Mouse (Mus musculus): Measurements from ENCODE around the gene Akr1d1.

Akr1d1 gene

GRCm38 (mm10) chr6:37529940-37530339 lies at the start of gene Akr1d1:
TSS of gene Akr1d1 (plus strand) at chr6:37530173.
- DNase-seq: no peak

GRCm38 (mm10) chr6:37481147-37481546 lies 48.8 kb upstream of the Akr1d1 start:
- DNase-seq: no peak

- DNase-seq: no peak
Observed at GRCm38 (mm10) chr6:37483262-37483661, 46.7 kb upstream of the Akr1d1 start.

- DNase-seq: no peak
Observed at GRCm38 (mm10) chr6:37484588-37485070, 45.3 kb upstream of the Akr1d1 start.

- no peak for DNase-seq
Observed at GRCm38 (mm10) chr6:37486502-37486901, 43.5 kb upstream of the Akr1d1 start.

GRCm38 (mm10) chr6:37492241-37492640 lies 37.7 kb upstream of the Akr1d1 start:
- no peak for DNase-seq

GRCm38 (mm10) chr6:37494957-37495356 lies 35.0 kb upstream of the Akr1d1 start:
- no peak for DNase-seq

- no peak for DNase-seq
Observed at GRCm38 (mm10) chr6:37496866-37497265, 33.1 kb upstream of the Akr1d1 start.

- DNase-seq: no peak
Observed at GRCm38 (mm10) chr6:37505588-37505987, 24.4 kb upstream of the Akr1d1 start.

GRCm38 (mm10) chr6:37506909-37507515 lies 23.0 kb upstream of the Akr1d1 start:
- no peak for DNase-seq

GRCm38 (mm10) chr6:37510786-37511185 lies 19.2 kb upstream of the Akr1d1 start:
- DNase-seq: no peak

GRCm38 (mm10) chr6:37520631-37521375 lies 9.2 kb upstream of the Akr1d1 start:
- DNase-seq: peak; percentile 66

GRCm38 (mm10) chr6:37532036-37532435 lies 2.1 kb downstream of the Akr1d1 start:
- no peak for DNase-seq

GRCm38 (mm10) chr6:37536831-37537230 lies 6.9 kb downstream of the Akr1d1 start:
- no peak for DNase-seq

- peak; percentile 24 for DNase-seq
Observed at GRCm38 (mm10) chr6:37537801-37538200, 7.8 kb downstream of the Akr1d1 start.

- DNase-seq: peak; percentile 12
Observed at GRCm38 (mm10) chr6:37538792-37539191, 8.8 kb downstream of the Akr1d1 start.

- DNase-seq: peak; percentile 13
Observed at GRCm38 (mm10) chr6:37539403-37539802, 9.4 kb downstream of the Akr1d1 start.

GRCm38 (mm10) chr6:37540113-37540512 lies 10.1 kb downstream of the Akr1d1 start:
- peak; percentile 68 for DNase-seq

- peak; percentile 47 for DNase-seq
Observed at GRCm38 (mm10) chr6:37541171-37541570, 11.2 kb downstream of the Akr1d1 start.

- no peak for DNase-seq
Observed at GRCm38 (mm10) chr6:37542145-37542544, 12.2 kb downstream of the Akr1d1 start.

GRCm38 (mm10) chr6:37552760-37553159 lies 22.8 kb downstream of the Akr1d1 start:
- peak; percentile 49 for DNase-seq

GRCm38 (mm10) chr6:37553926-37554325 lies 24.0 kb downstream of the Akr1d1 start:
- DNase-seq: no peak

- DNase-seq: no peak
Observed at GRCm38 (mm10) chr6:37554327-37554726, 24.4 kb downstream of the Akr1d1 start.

- DNase-seq: no peak
Observed at GRCm38 (mm10) chr6:37563861-37564260, 33.9 kb downstream of the Akr1d1 start.

All from kidney, postnatal 14 days (tissue).